Mouse (Mus musculus) ES-Bruce4 (cell line): Measurements from ENCODE around the gene Prkag3.

Experiments
- CTCF ChIP-seq: IDR thresholded peaks from one replicate; pipeline ENCODE4 v1.8.1; 2011; ENCODE audit warnings: low read depth, low read length
- EP300 ChIP-seq: IDR thresholded peaks from 2 replicates; pipeline ENCODE4 v1.6.1; 2011; ENCODE audit warnings: low read depth, low read length; ENCODE audit not compliant: insufficient read depth
- POLR2A ChIP-seq: IDR thresholded peaks from one replicate; pipeline ENCODE4 v1.8.1; 2011; ENCODE audit warnings: low read length; ENCODE audit not compliant: insufficient read depth

GRCm38 (mm10) chr1:74705016-74705415 is 44.0 kb downstream of the Prkag3 start:
- TF ChIP-seq POLR2A (no peak), CTCF (no peak), EP300 (no peak)
